Mouse (Mus musculus) erythroblast, embryonic 14.5 days (primary cell): ENCODE results near the gene Polq.
"Not testable (repeated sequence)": the region's sequence is repeated elsewhere in the genome, so short reads cannot be mapped to it uniquely, and the experiment has no call there.

Experiments
- GATA1 ChIP-seq: IDR thresholded peaks from 2 replicates; pipeline ENCODE4 v1.6.1; 2012; ENCODE audit warnings: low read length, inconsistent platforms, mixed read lengths
- TAL1 ChIP-seq: IDR thresholded peaks from 3 replicates; pipeline ENCODE4 v1.6.1; 2012; ENCODE audit warnings: low read length, inconsistent platforms, mixed read lengths

DNA sequence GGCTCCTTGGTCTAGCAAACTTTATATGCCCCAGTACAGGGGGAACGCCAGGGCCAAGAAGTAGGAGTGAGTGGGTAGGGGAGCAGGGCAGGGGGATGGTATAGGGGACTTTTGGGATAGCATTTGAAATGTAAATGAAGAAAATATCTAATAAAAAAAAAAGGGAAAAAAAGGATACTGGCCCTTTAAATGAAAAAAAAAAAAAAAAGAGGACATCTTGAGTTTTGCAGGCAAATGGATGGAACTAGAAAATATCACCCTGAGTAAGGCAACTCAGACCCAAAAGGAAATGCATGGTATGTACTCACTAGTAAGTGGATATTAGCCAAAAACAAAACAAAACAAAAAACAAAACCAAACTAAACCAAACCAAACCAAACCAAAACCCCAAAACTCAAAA lies 113.6 kb downstream of the Polq start:
- TF ChIP-seq GATA1, TAL1: not testable (repeated sequence)
